Mouse (Mus musculus): ENCODE data around the gene Hist1h1e.
A peak's percentile ranks its signal among the peaks of the same experiment; 100 is the strongest.

Hist1h1e gene

DNA sequence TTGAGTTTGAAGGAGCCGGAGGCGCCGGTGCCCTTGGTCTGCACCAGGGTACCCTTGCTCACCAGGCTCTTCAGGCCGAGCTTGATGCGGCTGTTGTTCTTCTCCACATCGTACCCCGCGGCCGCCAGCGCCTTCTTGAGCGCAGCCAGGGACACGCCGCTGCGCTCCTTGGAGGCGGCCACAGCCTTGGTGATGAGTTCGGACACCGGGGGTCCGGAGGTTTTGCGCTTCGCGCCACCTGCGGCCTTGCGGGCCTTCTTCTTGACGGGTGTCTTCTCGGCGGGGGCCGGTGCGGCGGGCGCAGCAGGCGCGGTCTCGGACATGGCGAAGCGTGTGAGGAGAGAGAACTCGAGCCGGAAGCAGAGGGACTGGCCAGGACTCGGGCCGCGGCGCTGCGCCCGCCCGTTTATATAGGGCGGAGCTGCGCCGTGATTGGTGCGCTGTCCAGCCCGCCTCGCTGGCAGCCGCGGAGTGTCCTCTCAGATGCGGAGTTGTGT, at the start of gene Hist1h1e:
Gene Hist1h1e, minus strand, starts transcription at position 384 of the 497 bp plus-strand sequence.
- peak; percentile 82 for DNase-seq (ENCODE audit: low read depth, low spot score)

DNA sequence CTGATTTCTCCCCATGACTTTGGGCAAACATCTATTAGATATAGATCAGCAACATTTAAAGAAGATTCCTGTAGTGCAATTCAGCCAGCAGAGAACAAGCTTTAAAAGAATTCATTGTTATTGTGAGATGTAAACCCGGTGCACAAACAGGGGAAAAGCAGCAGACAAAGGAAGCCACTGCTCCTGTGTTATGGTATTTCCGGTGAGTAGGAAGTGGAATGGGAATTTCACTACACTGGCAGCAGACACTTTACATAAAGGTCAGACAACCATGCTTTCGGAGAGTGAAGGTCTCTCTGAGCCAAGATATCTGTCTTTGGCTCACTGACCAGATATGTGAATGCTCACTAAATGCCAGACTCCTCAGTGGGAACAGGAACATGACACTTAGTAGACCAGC, 40.2 kb upstream of the Hist1h1e start:
- DNase-seq (ENCODE audit: low read depth, low spot score) = no peak

DNA sequence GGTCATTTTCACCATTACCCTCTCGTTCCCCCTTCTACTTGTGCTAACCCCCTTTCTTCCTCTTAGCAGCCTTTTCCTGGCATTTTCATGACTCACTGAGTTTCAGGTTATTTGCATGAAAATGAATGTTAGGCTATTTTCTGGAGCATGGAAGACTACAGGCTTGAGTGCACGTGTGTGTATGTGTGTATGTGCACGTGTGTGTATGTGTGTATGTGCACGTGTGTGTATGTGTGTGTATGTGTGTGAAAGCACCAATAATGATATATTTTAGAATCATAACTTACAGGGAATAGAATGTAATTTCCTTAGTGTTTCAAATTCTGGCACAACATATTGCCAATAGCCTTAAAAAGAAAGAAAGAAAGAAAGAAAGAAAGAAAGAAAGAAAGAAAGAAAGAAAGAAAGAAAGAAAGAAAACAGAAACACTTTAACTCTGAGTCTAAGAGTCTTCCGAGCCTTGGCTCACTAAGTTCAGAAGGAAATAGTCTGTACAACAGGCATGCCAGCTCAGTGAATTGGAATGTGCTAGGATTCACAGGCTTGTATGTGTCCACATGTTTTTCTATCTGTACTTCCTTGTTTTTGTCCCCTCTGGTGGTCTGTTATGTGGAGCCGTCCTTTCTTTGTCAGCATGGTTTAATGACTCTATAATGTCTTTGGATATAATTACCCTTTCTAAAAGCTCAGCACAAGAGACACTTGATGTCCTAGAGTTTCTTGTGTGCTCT, 37.4 kb upstream of the Hist1h1e start:
- no peak for DNase-seq (ENCODE audit: low read depth, low spot score)

DNA sequence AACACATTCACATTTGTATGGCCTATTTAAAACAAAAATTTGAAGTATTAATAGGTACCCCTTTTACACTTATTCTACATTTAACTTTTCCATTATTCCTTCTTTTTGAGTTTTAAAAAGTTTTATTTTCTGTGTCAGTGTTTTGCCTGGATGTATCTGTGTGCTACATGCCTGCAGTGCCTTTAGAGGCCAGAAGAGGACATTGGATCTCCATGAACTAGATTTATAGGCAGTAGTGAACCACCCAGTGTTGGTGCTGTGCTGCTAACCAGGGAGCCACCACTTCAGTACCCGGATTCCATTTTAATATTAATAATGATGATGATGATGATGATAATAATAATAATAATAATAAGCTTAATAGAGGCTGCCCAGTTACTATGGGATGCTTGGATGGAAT, 8.3 kb upstream of the Hist1h1e start:
- peak; percentile 62 for DNase-seq (ENCODE audit: low read depth, low spot score)

DNA sequence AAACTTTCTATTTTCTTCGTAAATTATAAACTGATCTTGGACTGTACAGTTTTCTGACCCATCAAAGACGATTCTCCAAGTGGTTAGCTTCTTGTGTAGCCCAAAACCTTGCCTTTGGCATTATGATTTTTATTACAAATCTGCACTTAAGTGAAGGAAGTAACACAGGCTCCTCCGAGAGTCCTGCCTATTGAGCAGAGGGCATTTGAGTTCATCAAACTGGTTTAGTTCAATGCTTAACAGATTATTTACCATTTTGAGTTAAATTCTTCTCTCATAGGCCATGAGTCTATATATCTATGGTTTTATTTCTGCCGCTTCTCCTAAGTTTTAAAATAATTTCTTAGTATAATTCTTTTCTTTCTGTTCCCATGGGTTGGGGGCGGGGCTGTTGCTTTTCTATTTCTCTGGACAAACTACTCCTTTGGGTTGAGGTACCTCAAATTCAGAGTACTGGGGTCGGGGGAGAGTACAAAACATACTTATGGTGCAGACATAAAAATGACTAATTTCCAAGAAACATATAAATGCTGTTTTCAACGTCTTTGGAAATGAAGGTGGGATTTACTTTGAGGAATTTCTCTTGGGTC, 598 bp upstream of the Hist1h1e start:
- DNase-seq (ENCODE audit: low read depth, low spot score) = peak; percentile 42

DNA sequence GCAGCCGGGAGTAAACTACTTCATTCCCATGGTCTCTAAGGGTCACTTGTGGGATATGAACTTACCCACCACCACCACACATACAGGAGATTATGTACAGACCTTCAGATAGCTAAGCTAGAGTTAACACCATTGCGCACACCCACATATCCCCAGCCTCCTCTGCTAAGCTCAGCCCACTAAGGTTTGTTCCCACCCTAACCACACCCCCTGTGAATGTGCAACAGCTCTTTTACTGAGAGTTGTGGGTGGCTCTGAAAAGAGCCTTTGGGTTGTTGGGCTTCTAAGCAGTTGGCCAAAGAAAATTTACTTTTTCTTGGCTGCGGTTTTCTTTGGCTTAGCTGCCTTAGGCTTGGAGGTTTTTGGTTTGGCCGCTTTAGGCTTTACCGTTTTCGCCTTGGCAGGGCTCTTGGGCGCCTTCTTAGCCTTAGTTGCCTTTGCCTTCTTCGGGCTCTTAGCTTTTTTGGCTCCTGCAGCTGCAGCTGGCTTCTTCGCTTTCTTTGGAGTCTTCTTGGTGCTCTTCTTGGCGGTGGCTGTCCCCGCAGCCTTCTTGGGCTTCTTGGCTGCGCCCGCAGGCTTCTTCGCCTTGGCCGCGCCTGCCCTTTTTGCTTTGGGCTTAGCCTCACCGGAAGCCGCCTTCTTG, 705 bp downstream of the Hist1h1e start:
- DNase-seq (ENCODE audit: low read depth, low spot score) = peak; percentile 92

DNA sequence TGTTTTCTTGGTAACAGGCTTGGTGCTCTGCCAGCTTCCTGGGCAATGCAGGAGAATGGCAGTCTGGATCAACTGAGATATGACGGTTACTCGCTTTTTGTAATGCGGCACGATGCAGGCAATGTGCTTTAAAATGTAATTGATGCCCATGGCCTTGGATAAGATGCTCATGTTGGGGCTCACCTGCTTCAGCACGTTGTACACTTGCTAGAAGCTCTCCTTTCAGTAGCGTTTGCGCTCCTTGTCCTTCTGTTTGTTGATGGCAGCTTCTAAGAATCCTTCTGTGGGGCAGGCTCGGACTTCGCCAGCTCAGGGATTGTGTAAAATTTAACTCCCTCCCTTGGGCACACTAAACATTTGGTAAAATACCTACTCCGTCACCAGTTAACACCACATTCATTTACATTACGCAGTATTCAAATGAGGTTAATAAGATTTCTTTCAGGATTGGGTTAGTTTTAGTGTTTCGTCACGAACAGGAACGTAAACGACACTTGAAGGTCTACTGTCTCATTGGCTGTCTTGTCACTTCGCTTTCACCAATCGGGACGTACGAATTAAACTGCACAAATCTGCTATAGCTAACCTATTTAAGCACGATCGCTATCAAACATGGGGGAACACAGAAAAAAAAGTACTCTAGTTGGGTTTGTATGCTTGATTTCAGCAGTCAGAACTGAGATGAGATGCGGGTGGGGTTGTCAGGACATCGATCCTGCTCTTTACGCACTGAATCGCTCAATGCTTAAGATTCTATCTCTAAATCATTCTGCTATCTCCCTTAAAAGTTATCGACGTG, 1.4 kb downstream of the Hist1h1e start, which contains the start of gene Hist1h2be:
Gene Hist1h2be, minus strand, starts transcription at position 392 of the 799 bp plus-strand sequence.
- peak; percentile 97 for DNase-seq (ENCODE audit: low read depth, low spot score)

DNA sequence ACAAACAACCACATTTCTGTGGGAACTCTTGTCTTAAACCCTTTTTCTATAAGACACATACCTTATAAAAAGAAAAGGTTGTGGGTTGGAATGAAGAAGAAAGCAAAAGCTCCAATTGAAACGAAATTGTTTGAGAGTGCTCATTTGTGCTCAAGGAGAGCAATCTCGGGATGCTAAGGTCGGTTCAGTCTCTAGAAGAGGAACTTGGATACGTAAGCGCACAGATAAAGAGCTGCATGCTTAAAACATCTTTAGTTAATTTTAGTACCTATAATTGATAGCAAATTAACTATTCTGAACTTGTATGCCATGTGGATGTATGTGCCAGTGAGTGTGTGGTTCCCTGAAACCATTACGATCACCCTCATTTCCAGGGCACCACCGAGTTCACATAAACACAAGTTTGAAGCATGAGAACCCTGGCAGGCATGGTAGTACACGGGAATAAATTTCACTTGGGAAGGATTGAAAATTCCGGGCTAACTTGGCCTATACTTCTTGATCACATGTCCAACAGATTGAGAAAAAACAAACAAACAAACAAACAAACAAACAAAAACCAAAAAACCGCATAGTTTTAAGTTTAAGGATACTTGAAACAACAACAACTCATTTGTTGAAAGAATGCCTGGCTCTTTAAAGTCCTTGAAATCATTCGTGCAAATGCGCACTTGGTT, 2.2 kb downstream of the Hist1h1e start:
- DNase-seq (ENCODE audit: low read depth, low spot score) = peak; percentile 13

DNA sequence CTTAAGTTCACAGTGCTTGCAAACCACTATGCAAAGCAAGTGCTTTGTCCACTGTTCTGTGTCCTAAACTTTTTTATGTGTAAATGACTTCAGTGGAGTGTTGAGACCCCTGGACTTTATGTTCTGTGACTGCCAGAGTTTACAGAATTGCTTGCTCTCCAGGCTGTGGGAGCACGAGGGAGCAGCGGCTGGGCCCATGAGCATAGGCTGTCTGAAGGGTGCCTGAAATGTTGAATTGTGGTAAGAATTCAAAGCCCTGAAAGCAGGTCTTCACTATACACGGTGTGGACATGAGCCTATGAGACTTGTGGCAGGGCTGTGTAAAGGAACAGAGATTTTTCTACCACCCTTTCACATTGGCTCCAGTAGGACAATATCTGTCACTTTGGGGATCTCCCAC, 10.7 kb downstream of the Hist1h1e start:
- no peak for DNase-seq (ENCODE audit: low read depth, low spot score)

DNA sequence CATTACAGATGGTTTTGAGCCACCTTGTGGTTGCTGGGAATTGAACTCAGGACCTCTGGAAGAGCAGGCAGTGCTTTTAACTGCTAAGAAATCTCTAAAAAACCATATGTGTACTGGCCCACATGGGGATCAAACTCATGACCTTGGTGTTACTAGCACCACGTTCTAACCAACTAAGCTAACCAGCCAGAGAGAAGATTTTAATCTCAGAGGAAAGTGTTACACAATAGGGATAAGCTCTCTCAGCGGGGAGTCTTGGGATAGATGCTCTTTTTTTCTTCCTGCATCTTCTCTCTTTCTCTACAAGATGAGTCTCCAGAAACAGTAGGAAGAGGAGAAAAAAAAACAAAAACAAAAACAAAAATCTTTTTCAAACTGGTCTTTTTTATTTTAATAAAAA, 12.0 kb downstream of the Hist1h1e start:
- DNase-seq (ENCODE audit: low read depth, low spot score) = no peak

DNA sequence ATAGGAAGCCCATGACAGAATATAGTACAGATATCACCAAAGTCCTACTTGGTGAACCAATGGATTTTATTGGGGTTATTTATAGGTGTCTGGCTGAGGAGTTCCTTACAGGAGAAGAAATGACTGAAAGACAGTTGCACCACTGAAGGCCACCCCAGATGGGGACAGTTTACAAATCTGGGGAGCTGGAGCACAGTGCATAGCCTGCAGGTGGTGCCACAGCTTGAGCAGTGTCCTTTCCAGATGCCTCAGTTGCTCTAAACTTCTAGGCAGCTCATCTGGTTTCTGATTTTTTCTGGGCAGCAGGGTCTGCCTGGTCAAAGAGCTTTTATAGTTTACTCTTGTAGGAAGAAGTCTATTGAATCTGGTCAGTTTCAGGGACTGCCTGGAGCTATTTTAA, 12.5 kb downstream of the Hist1h1e start:
- no peak for DNase-seq (ENCODE audit: low read depth, low spot score)

DNA sequence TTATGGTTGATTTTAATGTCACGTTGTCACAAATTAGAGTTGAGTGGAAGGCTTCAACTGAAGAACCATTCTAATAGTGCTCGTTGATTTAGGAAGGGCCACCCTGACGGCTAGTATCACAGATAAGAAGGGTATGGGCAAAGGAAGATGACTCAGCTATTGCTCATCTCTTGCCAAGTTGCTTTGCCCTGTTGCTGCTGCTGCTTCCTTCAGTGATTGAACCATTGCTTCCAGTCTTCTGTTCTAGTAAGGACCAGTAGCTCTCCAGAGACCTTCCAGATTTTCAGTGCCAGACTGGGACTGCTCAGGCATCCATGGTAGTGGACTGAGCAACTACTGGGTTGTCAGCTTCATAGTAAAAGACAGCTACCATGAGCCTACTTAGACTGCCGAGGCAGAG, 13.1 kb downstream of the Hist1h1e start:
- DNase-seq (ENCODE audit: low read depth, low spot score) = peak; percentile 29

DNA sequence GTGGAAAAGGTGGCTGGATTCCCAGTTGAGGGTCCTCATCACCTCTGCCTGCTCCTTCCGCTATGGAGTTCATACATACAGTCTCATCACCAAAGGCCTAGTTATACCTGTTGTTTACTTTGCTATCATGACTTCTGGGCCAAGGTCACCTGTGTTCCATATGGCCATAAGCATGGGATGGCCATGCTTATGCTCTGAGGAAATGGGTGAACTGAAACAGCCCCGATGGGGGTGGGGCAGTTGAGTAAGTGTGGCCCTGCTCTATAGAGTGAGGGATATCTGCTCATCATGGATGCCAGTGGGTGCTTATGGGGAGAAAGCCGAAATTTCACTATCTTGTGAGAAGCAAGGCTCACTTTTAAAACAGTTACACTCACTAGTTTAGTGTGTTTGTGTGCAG, 17.3 kb downstream of the Hist1h1e start:
- DNase-seq (ENCODE audit: low read depth, low spot score) = no peak

DNA sequence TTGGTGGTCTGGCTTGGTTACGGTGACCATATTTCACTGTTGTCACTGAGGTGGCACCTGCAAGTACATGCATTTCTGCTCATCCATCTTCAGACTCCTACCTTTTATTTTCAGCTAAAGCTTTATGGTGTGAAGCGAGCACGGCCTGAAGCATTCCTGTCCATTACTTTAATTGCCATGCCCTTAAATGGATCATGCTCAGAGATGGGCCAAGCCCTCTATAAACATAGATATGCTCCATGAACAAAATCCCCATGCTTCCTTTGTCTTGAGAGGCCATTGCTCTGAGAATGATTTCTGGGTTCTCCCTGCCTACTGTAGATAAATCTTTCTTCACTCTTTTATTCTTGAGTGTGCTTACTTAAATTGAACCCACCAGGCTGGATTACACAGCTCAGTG, 17.9 kb downstream of the Hist1h1e start:
- DNase-seq (ENCODE audit: low read depth, low spot score) = no peak

DNA sequence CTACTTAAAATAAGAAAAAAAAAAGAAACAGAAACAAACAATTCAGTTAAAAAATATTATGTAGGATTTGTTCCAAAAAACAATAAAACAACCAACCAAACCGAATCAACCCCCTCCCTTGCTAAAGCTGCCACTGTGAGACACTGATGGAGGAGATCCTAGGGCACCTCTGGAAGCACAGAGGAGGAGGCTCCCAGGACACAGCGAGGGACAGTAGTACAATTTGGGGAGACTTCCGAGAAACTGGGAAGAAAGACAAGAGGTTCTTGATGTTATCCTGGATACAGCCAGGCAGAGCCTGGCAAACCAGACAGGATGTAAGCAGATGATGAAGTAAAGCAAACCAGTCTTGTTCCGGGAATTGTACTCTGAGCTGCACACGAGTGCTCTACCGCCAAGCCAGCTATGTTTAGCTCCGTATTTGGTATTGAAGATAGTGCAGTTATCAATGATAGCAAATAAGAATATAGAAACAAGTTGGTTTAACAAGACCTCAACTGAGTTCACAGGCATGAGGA, 19.1 kb downstream of the Hist1h1e start:
- DNase-seq (ENCODE audit: low read depth, low spot score) = no peak

DNA sequence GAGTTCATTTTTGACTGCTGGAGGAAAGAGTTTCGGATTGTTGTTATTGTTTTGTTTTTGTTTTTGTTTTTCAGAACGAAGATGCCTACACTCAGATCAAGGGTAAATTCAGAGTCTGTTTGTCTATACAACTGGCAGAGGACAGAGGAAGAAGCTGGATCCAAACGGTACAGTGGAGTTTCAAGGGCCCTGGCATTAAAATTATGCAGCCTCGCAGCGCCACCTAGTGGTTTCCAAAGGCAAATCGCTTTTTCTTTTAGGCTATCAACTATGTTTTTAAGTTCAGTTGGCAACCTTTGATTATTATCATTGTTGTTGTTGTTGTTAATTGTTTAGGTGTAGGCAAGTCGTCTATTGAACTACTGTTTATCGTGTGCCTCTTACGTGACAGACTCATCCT, 24.4 kb downstream of the Hist1h1e start:
- DNase-seq (ENCODE audit: low read depth, low spot score) = peak; percentile 88

DNA sequence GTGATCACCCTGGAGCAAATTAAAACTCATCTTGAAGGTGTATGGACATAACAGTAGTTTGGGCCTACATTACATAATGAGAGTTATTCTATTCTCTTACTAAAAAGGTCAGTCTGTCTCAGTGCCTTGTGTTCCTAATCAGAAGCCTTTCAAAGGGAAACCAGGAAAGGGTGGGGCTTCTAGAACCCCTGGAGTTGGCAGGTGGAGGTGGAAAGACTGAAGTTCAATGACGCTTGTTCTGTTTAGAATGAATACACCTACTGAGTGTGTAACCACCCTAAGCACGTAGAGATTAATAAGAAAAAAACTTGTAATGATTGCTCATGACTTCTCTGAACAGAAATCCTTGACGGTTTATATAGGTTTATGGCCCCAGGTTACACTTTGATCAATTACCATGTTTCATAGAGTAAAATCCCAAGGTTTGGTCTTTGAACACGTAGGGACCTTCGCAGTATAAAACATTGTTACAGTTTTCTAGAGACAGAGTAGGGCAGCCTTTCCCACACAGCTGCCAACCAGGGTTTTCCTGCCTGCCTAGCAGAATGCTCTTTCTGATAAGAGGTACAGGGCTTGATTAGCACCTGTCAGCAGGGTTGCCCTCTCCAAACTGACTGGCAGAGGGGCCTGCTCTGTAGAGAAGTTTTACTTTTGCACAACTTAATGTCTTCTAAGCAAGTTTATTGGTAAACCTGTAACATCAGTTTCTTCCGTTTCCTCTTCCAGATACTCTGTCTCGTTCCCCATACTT, 26.6 kb downstream of the Hist1h1e start:
- no peak for DNase-seq (ENCODE audit: low read depth, low spot score)

DNA sequence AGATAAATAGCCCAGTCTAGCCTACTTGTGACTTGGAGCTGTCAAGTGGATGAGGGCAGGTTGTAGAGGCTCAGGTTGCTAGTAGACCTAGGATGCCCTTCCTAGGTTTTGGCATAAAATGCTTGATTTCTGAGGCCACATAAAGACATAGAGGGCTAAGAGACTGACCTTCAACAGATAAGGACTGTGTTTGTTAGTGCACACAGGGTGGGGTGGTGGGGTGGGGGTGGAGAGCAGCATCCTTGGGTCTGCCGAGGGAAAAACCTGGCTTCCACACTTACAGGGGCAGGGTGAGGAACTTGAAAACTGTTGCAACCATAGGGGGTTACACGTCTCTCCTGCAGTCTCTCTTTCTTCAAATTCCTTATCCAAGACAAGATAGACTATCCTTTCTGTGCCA, 27.2 kb downstream of the Hist1h1e start:
- DNase-seq (ENCODE audit: low read depth, low spot score) = no peak

DNA sequence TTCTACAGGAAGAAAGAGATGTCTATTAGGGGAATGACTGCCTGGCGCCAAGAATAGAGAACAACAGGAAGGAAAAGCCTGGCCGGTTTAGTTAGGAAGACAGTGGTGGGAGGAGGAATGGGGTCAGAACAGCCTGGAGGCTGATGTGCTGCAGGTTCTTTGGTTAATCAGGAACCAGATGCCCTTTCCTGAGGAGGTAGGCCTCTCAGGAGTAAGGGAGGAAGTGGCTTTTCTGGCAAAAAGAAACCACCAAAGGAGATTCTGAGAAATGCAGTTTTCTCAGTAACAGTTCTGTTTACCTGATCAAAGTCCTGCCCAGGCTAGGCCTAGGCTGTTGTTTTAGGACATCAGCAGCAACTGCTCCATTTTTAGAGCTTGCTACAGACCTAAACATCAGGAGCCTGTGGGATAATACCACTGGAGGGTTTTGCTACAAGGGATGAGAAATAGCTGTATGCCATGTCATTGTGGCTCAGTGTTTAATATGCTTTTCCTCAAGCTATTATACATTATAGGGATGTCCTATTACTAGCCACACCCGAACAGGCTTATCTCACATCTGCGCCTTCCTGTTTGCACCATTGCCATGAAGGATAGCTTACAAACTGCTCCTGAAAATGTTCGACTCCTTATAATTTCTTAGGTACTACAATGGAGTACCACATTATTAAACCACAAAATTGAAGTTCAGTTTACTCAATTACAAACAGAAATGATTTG, 29.1 kb downstream of the Hist1h1e start:
- DNase-seq (ENCODE audit: low read depth, low spot score) = no peak

DNA sequence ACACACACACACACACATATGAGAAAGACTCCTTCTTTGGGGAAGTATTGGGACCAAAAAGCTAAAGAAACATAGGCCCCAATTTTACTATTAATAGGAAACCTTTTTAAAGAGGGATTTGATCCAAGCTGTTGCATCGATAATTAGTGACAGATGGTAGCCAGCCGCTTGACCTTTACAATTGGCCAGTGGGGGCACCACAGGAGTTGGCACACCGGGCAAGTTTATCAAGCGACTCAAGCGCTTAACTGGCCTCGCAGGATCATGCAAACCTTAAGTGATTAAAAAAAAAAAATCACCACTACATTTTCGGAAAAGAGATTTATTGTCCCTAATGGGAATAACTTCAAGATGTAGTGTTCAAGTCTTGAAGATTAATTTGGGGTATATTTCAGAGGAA, 29.7 kb downstream of the Hist1h1e start:
- DNase-seq (ENCODE audit: low read depth, low spot score) = no peak
